11 mouse cellular contexts compared by ENCODE assay signal in the genomic region with DNA sequence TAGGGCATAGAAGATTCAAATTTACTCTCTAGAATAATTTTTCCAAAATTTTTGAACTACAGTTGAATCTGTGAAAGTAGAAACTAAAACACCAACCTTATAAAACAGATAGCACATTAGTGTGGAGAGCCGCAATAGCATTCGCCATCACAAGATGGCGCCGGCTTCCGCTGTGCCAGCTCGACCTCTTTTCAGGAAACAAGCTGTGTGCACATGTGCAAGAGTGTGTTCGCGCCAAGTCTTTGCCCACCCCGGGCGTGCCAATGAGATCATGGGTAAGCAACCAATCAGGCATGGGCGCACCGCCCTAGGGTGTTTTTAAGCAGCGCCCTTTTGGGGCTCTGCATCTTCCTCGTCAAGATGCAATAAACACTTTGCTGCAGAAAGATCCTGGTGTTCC.
A peak's percentile ranks its signal among the peaks of the same experiment; 100 is the strongest.
DNase-seq lines count a peak whose midpoint lies in the region; ATAC-seq and TF ChIP-seq lines count a peak whose summit lies in the region.
"Had no signal": no experiment of that assay in that cellular context is flagged by ENCODE, and none has a peak within 500 bp of the region (broad histone marks: within the 10 kb centered on the region; RNA-seq: fewer than 3 reads in every experiment).

No protein-coding gene starts in this region.

- no peak overlapping the region for H3K27ac ChIP-seq in forebrain, embryonic 11.5 days (ENCODE audit: low read depth, low read length)
- H3K27ac ChIP-seq in forebrain, embryonic 15.5 days (replicated peaks): no peak overlapping the region
- no peak overlapping the region for H3K27ac ChIP-seq in kidney, embryonic 15.5 days
- no peak overlapping the region for H3K27ac ChIP-seq in embryonic facial prominence, embryonic 10.5 days (replicated peaks)
- H3K27ac ChIP-seq: embryonic facial prominence, embryonic 13.5 days; stomach, embryonic 15.5 days had no signal

- no peaks in the 10 kb centered on the region for H3K27me3 ChIP-seq in forebrain, embryonic 11.5 days (ENCODE audit: control insufficient read depth, insufficient read depth, low read length)
- H3K27me3 ChIP-seq in forebrain, embryonic 15.5 days: no peaks in the 10 kb centered on the region
- H3K27me3 ChIP-seq in kidney, embryonic 15.5 days: no peaks in the 10 kb centered on the region
- no peaks in the 10 kb centered on the region for H3K27me3 ChIP-seq in E14TG2a.4 (ENCODE audit: insufficient read depth, low read length)
- H3K27me3 ChIP-seq in embryonic facial prominence, embryonic 10.5 days (replicated peaks; ENCODE audit: low read depth, poor library complexity, severe bottlenecking): no peaks in the 10 kb centered on the region
- H3K27me3 ChIP-seq: embryonic facial prominence, embryonic 13.5 days; stomach, embryonic 15.5 days had no signal

- peak; percentile 48 for TF ChIP-seq CTCF in E14TG2a.4 (conservative IDR thresholded peaks at IDR 0.05; ENCODE audit: low read length)

- no peaks in the 10 kb centered on the region for H3K4me1 ChIP-seq in forebrain, embryonic 11.5 days (replicated peaks; ENCODE audit: control insufficient read depth, insufficient read depth, low read length)
- no peaks in the 10 kb centered on the region for H3K4me1 ChIP-seq in forebrain, embryonic 15.5 days
- no peaks in the 10 kb centered on the region for H3K4me1 ChIP-seq in kidney, embryonic 15.5 days
- H3K4me1 ChIP-seq in E14TG2a.4 (replicated peaks; ENCODE audit: low read depth, low read length): 0 out of 2 replicates have a peak, but pooled peaks cover 3% of the 10 kb centered on the region
- H3K4me1 ChIP-seq in embryonic facial prominence, embryonic 10.5 days: no peaks in the 10 kb centered on the region
- H3K4me1 ChIP-seq: embryonic facial prominence, embryonic 13.5 days; stomach, embryonic 15.5 days had no signal

- WGBS in forebrain, embryonic 11.5 days: 81% methylated on average over 14 of the region's 14 CpGs
- WGBS in forebrain, embryonic 15.5 days: 84% methylated on average over 14 of the region's 14 CpGs
- WGBS in kidney, embryonic 15.5 days: 83% methylated on average over 14 of the region's 14 CpGs
- 78% methylated on average over 14 of the region's 14 CpGs for WGBS in embryonic facial prominence, embryonic 10.5 days

- 0 out of 2 replicates have a peak, but pooled peaks have one; percentile 30 for ATAC-seq in forebrain, embryonic 11.5 days (replicated peaks; ENCODE audit: low FRiP score)
- ATAC-seq in forebrain, embryonic 15.5 days (replicated peaks): no peak
- ATAC-seq in kidney, embryonic 15.5 days (replicated peaks; ENCODE audit: low FRiP score): no peak

- no peak overlapping the region for H3K4me2 ChIP-seq in forebrain, embryonic 11.5 days (ENCODE audit: low read depth, low read length, severe bottlenecking)
- H3K4me2 ChIP-seq in forebrain, embryonic 15.5 days (replicated peaks): no peak overlapping the region
- no peak overlapping the region for H3K4me2 ChIP-seq in kidney, embryonic 15.5 days
- H3K4me2 ChIP-seq: embryonic facial prominence, embryonic 13.5 days; stomach, embryonic 15.5 days had no signal

- no peak for DNase-seq in forebrain, embryonic 11.5 days (ENCODE audit: low spot score)
- peak; percentile 13 to 17 for DNase-seq in kidney, postnatal 4 days
- DNase-seq in embryonic facial prominence, embryonic 10.5 days (ENCODE audit: low spot score): peak; percentile 17
- no peak for DNase-seq in MN1 (ENCODE audit: low spot score)
- DNase-seq in left cerebral cortex, postnatal 10 days (ENCODE audit: extremely low spot score in 1 of 2, low spot score in 2 of 2): no peak
- DNase-seq: gastrocnemius, postnatal 25 days had no signal

- H3K9me3 ChIP-seq in forebrain, embryonic 11.5 days (ENCODE audit: control insufficient read depth, low read length): no peaks in the 10 kb centered on the region
- H3K9me3 ChIP-seq in forebrain, embryonic 15.5 days: no peaks in the 10 kb centered on the region
- no peaks in the 10 kb centered on the region for H3K9me3 ChIP-seq in kidney, embryonic 15.5 days (replicated peaks)
- no peaks in the 10 kb centered on the region for H3K9me3 ChIP-seq in E14TG2a.4 (ENCODE audit: low read length)
- H3K9me3 ChIP-seq in embryonic facial prominence, embryonic 10.5 days: no peaks in the 10 kb centered on the region
- H3K9me3 ChIP-seq: embryonic facial prominence, embryonic 13.5 days; stomach, embryonic 15.5 days had no signal

- no peak overlapping the region for H3K9ac ChIP-seq in forebrain, embryonic 11.5 days (ENCODE audit: low read length)
- H3K9ac ChIP-seq in forebrain, embryonic 15.5 days (replicated peaks): no peak overlapping the region
- H3K9ac ChIP-seq in kidney, embryonic 15.5 days: no peak overlapping the region
- H3K9ac ChIP-seq: embryonic facial prominence, embryonic 13.5 days; stomach, embryonic 15.5 days had no signal

- H3K4me3 ChIP-seq in forebrain, embryonic 11.5 days (ENCODE audit: low read depth, low read length): no peak overlapping the region
- no peak overlapping the region for H3K4me3 ChIP-seq in forebrain, embryonic 15.5 days
- H3K4me3 ChIP-seq in kidney, embryonic 15.5 days (replicated peaks): no peak overlapping the region
- peak overlapping the region; percentile 60 for H3K4me3 ChIP-seq in E14TG2a.4 (replicated peaks; ENCODE audit: low read length)
- H3K4me3 ChIP-seq in embryonic facial prominence, embryonic 10.5 days: no peak overlapping the region
- H3K4me3 ChIP-seq: embryonic facial prominence, embryonic 13.5 days; stomach, embryonic 15.5 days had no signal

- intact Hi-C loops in left cerebral cortex, postnatal 10 days (cut with DNase I): no loop called here

- no peaks in the 10 kb centered on the region for H3K36me3 ChIP-seq in forebrain, embryonic 11.5 days (ENCODE audit: control insufficient read depth, insufficient read depth, low read length)
- H3K36me3 ChIP-seq in forebrain, embryonic 15.5 days: no peaks in the 10 kb centered on the region
- no peaks in the 10 kb centered on the region for H3K36me3 ChIP-seq in kidney, embryonic 15.5 days
- no peaks in the 10 kb centered on the region for H3K36me3 ChIP-seq in E14TG2a.4 (ENCODE audit: insufficient read depth, low read length)
- no peaks in the 10 kb centered on the region for H3K36me3 ChIP-seq in embryonic facial prominence, embryonic 10.5 days (replicated peaks)
- H3K36me3 ChIP-seq: embryonic facial prominence, embryonic 13.5 days; stomach, embryonic 15.5 days had no signal

Comparison
In these comparisons a context has a peak if more than half of its experiments do, and no peak if none do; other contexts are left out.
1. DNase-seq: peak in kidney, postnatal 4 days (2 of 2) and embryonic facial prominence, embryonic 10.5 days (single experiment); none in forebrain, embryonic 11.5 days (single experiment), MN1 (single experiment) and left cerebral cortex, postnatal 10 days (0 of 2).